Mouse (Mus musculus) ovary, adult 18-20 months (tissue): ENCODE measurements around the gene Klf17.
"Not testable (repeated sequence)": the region's sequence is repeated elsewhere in the genome, so short reads cannot be mapped to it uniquely, and the experiment has no call there.

Source experiments
- DNase-seq: peaks from one replicate; pipeline ENCODE4 v3.0.0; 2022; ENCODE audit warnings: low spot score, mixed read lengths

Klf17 gene

GRCm38 (mm10) chr4:117765416-117765815 lies at the start of gene Klf17:
Klf17 (minus strand) TSS chr4:117765648.
- no peak for DNase-seq

GRCm38 (mm10) chr4:117814333-117814732 lies 48.9 kb upstream of the Klf17 start:
- peak; percentile 42 for DNase-seq

GRCm38 (mm10) chr4:117813591-117814192 lies 48.2 kb upstream of the Klf17 start:
- DNase-seq: no peak

GRCm38 (mm10) chr4:117810933-117811332 lies 45.5 kb upstream of the Klf17 start:
- no peak for DNase-seq

- peak; percentile 37 for DNase-seq
Observed at GRCm38 (mm10) chr4:117806992-117807391, 41.5 kb upstream of the Klf17 start.

GRCm38 (mm10) chr4:117799904-117800303 lies 34.5 kb upstream of the Klf17 start:
- no peak for DNase-seq

GRCm38 (mm10) chr4:117788308-117788707 lies 22.9 kb upstream of the Klf17 start:
- DNase-seq: peak; percentile 73

GRCm38 (mm10) chr4:117786963-117787362 lies 21.5 kb upstream of the Klf17 start:
- DNase-seq: no peak

- no peak for DNase-seq
Observed at GRCm38 (mm10) chr4:117782908-117783307, 17.5 kb upstream of the Klf17 start.

GRCm38 (mm10) chr4:117772960-117773359 lies 7.5 kb upstream of the Klf17 start:
- no peak for DNase-seq

- peak; percentile 19 for DNase-seq
Observed at GRCm38 (mm10) chr4:117770935-117771334, 5.5 kb upstream of the Klf17 start.

- no peak for DNase-seq
Observed at GRCm38 (mm10) chr4:117760151-117760550, 5.3 kb downstream of the Klf17 start.

GRCm38 (mm10) chr4:117752469-117752868 lies 13.0 kb downstream of the Klf17 start:
- DNase-seq: not testable (repeated sequence)

GRCm38 (mm10) chr4:117737559-117737958 lies 27.9 kb downstream of the Klf17 start:
- no peak for DNase-seq

- no peak for DNase-seq
Observed at GRCm38 (mm10) chr4:117731926-117732325, 33.5 kb downstream of the Klf17 start.

- no peak for DNase-seq
Observed at GRCm38 (mm10) chr4:117724112-117724511, 41.3 kb downstream of the Klf17 start, which contains the start of gene Gm12845. Gm12845 (plus strand) TSS chr4:117724412.

GRCm38 (mm10) chr4:117713303-117714098 lies 51.9 kb downstream of the Klf17 start:
- no peak for DNase-seq

- DNase-seq: no peak
Observed at GRCm38 (mm10) chr4:117712314-117712713, 53.1 kb downstream of the Klf17 start.

- no peak for DNase-seq
Observed at GRCm38 (mm10) chr4:117708780-117709550, 56.5 kb downstream of the Klf17 start.
